Mouse (Mus musculus) embryonic facial prominence, embryonic 11.5 days (tissue): ENCODE results near the gene Prkrip1. TPM values are rescaled to one million over a fixed set of nuclear protein-coding genes. Genes with fewer than 3 reads are reported as not detected.
"Not testable (repeated sequence)": the region's sequence is repeated elsewhere in the genome, so short reads cannot be mapped to it uniquely, and the experiment has no call there.

Experiments used
- ATAC-seq: fragments of 200-750 bp; cut with Nextera tagmentation; replicated peaks from 2 replicates; pipeline ENCODE4 v1.8.0; 2017; ENCODE audit warnings: low read depth; ENCODE audit not compliant: insufficient number of reproducible peaks, low FRiP score, low TSS enrichment
- DNase-seq: peaks from one replicate; pipeline ENCODE4 v3.0.0-alpha.2; 2015; ENCODE audit warnings: low spot score
- H3K27ac ChIP-seq: fragments of 300-500 bp; sonication (generic); replicated peaks from 2 replicates; pipeline ENCODE4 v1.5.1; 2014; ENCODE audit warnings: mild to moderate bottlenecking, low read depth, low read length, control low read depth
- H3K27me3 ChIP-seq: fragments of 300-500 bp; sonication (generic); 2 replicates; pipeline ENCODE4 v1.6.1; 2014; ENCODE audit warnings: mild to moderate bottlenecking, low read length, moderate library complexity, mixed read lengths; ENCODE audit not compliant: control insufficient read depth, insufficient read depth
- H3K36me3 ChIP-seq: fragments of 300-500 bp; sonication (generic); replicated peaks from 2 replicates; pipeline ENCODE4 v1.6.1; 2014; ENCODE audit warnings: low read depth, mild to moderate bottlenecking, low read length, moderate library complexity, mixed read lengths; ENCODE audit not compliant: control insufficient read depth, insufficient read depth
- H3K4me1 ChIP-seq: fragments of 300-500 bp; sonication (generic); 2 replicates; pipeline ENCODE4 v1.6.1; 2014; ENCODE audit warnings: low read length, mixed read lengths; ENCODE audit not compliant: control insufficient read depth, insufficient read depth
- H3K4me2 ChIP-seq: fragments of 300-500 bp; sonication (generic); 2 replicates; pipeline ENCODE4 v1.6.1; 2014; ENCODE audit warnings: low read depth, mild to moderate bottlenecking, control low read depth, low read length, moderate library complexity
- H3K4me3 ChIP-seq: fragments of 300-500 bp; sonication (generic); 2 replicates; pipeline ENCODE4 v1.5.1; 2014; ENCODE audit warnings: low read depth, low read length, control low read depth
- H3K9ac ChIP-seq: fragments of 300-500 bp; sonication (generic); replicated peaks from 2 replicates; pipeline ENCODE4 v1.6.1; 2014; ENCODE audit warnings: mild to moderate bottlenecking, control low read depth, low read length
- H3K9me3 ChIP-seq: fragments of 300-500 bp; sonication (generic); replicated peaks from 2 replicates; pipeline ENCODE4 v1.6.1; 2016; ENCODE audit warnings: mild to moderate bottlenecking, low read length, inconsistent platforms, mixed read lengths; ENCODE audit not compliant: control insufficient read depth
- WGBS: fragments of 180-500 bp; shearing (Covaris S2); extraction: QIAGEN DNeasy Blood & Tissue Kit; methylation state at CpG from one replicate; pipeline ENCODE4 v1.1.7; 2014; 5-methylcytosine and 5-hydroxymethylcytosine counted together
- polyA plus RNA-seq: library from polyadenylated mRNA; unstranded; fragments of >200 nt; fragmentation: Nextera tagmentation; extraction: Ambion mirVana; gene quantifications from 2 replicates; pipeline ENCODE4 v1.2.1, GENCODE M21; 2014

The Prkrip1 gene
- polyA plus RNA-seq, 1 experiment from 2014 or later = 75.6 TPM

DNA sequence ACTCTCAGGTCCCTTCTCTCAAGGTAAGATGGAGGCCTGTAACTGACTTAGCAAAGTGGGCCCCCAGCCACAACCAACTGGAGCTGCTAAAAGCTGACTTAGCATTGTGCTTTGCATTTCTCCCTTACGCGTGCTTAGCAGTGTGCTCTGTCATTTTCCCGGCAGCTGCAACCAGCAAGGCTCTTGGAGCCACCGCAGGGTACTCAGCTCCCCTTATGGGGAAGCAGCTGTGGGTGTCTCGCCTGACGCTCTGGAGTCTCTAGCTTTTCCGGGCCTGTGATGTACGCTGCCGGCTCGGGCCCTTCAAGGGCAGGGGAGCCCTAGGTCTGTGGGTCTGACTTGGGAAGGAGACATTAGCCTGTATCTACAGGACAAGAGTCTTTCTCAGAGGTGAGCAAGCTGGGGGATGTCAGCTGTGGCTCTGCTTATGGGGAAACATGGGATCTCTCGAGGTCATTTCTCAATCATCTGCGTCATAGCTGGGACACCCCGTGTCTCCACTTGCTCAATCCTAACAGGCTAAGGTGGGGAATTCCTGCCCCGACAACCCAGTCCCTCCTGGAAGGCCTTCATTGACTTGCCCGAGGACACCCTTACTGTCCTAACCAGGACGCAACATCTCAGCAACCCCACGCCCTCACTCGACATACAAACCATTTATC lies 18.4 kb upstream of the Prkrip1 start:
- DNase-seq (no peak), ATAC-seq (no peak)
- Histone ChIP-seq H3K27me3 (no peaks in the 10 kb centered on the region), H3K4me2 (no peak overlapping the region), H3K9ac (no peak overlapping the region), H3K27ac (no peak overlapping the region), H3K36me3 (no peaks in the 10 kb centered on the region), H3K4me1 (no peaks in the 10 kb centered on the region), H3K4me3 (no peak overlapping the region), H3K9me3 (no peaks in the 10 kb centered on the region)
- 85% methylated on average over 18 of the region's 18 CpGs for WGBS

DNA sequence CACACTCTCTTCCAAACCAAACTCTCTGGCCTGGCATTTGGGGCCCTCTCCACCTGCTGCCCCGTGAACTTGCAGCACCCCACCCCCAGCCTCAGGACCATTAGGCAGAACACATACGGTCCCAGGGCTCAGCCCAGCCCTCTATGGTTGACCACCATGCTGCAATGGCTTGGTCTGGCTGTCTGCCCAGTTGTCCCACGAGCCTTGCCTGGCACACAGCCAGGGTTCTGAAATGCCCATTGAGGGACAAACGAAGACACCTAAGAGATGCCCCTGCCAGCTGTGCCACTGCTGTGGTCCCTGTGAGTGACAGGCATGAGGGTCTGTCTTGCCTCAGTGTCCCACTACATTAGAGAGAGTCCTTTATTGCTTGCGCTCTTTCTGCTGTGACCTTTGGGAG lies 17.2 kb upstream of the Prkrip1 start:
- WGBS = 89% methylated on average over 5 of the region's 5 CpGs
- Histone ChIP-seq H3K9me3 (no peaks in the 10 kb centered on the region), H3K27me3 (no peaks in the 10 kb centered on the region), H3K4me1 (no peaks in the 10 kb centered on the region), H3K9ac (no peak overlapping the region), H3K27ac (no peak overlapping the region), H3K36me3 (no peaks in the 10 kb centered on the region), H3K4me2 (no peak overlapping the region), H3K4me3 (no peak overlapping the region)
- DNase-seq (no peak), ATAC-seq (no peak)

DNA sequence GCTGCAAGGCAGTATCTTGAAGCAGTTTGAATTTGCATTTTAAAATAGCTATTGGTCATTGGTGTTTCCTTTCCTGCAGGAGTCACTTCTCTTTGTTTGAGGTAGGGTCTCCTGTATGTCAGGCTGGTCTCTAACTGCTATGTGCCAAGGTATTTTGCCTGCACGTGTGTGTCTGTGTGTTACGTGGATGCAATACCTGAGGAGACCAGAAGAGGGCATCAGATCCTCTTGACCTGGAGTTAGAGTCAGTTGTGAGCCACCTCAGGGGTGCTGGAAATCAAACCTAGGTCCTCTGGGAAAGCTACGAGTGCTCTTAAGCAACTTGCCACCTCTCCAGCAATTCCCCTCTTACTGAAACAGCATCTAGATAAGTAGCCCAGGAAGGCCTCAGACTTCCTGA lies 16.4 kb upstream of the Prkrip1 start:
- Histone ChIP-seq H3K9me3 (no peaks in the 10 kb centered on the region), H3K4me1 (no peaks in the 10 kb centered on the region), H3K4me3 (no peak overlapping the region), H3K27me3 (no peaks in the 10 kb centered on the region), H3K4me2 (no peak overlapping the region), H3K36me3 (no peaks in the 10 kb centered on the region), H3K9ac (no peak overlapping the region), H3K27ac (no peak overlapping the region)
- 89% methylated on average over 3 of the region's 3 CpGs for WGBS
- no peak for DNase-seq
- ATAC-seq = no peak

DNA sequence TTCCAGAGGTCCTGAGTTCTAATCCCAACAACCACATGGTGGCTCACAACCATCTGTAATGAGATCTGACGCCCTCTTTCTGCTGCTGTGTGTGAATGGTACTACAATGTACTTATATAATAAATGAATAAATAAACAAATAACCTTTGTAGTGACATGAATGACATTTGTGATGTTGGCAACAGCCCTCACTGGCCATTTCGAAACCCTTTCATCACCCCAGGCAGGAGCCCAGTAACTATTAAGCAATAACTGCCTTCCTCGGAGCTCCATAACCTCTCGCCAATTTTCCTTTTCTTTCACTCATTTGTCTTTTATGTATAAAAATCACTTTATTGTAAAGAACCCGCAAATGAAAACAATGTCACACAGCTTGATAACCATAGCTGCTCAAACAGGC lies 15.0 kb upstream of the Prkrip1 start:
- H3K4me1 ChIP-seq = no peaks in the 10 kb centered on the region
- WGBS = 83% methylated on average over 5 of the region's 5 CpGs
- no peaks in the 10 kb centered on the region for H3K27me3 ChIP-seq
- no peaks in the 10 kb centered on the region for H3K36me3 ChIP-seq
- DNase-seq (no peak), ATAC-seq (no peak)
- no peak overlapping the region for H3K4me2 ChIP-seq
- no peak overlapping the region for H3K9ac ChIP-seq
- H3K27ac ChIP-seq = no peak overlapping the region
- no peak overlapping the region for H3K4me3 ChIP-seq
- H3K9me3 ChIP-seq = no peaks in the 10 kb centered on the region

DNA sequence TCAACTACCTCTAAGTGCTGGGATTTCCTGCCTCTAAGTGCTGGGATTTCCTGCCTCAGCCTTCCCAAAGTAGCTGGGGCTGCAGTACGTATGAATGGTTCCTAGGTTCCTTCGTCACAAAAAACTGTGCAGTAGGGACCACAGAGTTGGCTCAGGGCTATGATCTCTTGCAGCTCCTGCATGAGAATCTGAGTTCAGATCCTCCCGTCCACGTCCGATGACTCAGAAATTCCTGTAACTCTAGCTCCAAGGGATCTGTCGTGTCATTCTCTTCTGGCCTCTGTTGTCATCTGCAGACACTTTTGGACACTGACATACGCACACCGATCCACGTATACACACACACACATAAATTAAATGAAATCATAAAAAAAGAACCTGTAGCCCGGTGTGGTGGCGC lies 14.0 kb upstream of the Prkrip1 start:
- ATAC-seq (no peak), DNase-seq (no peak)
- H3K4me1 ChIP-seq = no peaks in the 10 kb centered on the region
- no peaks in the 10 kb centered on the region for H3K36me3 ChIP-seq
- no peak overlapping the region for H3K4me2 ChIP-seq
- H3K9me3 ChIP-seq = no peaks in the 10 kb centered on the region
- H3K4me3 ChIP-seq = no peak overlapping the region
- WGBS = 89% methylated on average over 11 of the region's 11 CpGs
- no peak overlapping the region for H3K9ac ChIP-seq
- H3K27me3 ChIP-seq = no peaks in the 10 kb centered on the region
- no peak overlapping the region for H3K27ac ChIP-seq

DNA sequence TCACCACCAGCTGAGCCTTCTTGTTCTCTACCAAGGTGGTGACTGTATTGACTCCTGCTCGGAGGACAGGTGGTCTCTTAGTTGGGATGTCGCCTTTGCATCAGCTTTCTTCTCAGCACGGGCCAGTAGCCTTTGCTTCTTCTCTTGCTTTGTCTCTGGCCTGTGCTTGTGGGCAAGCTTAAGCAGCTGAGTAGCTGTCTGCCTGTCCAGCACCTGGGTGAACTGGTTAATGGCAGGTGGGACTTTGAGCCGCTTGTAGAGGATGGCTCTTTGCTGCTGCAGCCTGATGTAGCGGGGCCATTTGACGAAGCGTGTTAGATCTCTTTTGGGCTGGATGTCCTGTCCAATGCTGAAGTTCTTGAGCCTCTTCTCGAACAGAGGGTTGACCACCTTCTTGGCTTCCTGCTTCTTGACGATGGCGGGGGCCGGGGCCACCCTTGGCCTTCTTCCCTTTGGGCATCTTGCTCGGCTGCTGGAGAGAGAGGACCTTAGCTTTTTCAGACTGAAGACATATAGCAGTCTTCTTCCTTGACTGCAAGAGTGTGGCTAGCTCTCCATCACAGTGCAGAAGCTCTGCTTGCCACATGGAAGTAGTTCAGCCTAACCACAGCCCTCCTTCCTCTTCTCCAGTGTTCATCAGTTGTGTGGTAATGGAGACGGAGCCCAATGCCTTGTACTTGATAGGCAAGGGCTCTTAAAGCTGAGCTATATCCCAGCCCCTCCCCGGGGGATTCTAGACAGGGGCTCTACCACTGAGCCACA lies 12.8 kb upstream of the Prkrip1 start:
- not testable (repeated sequence) for H3K4me2 ChIP-seq, H3K27me3 ChIP-seq, H3K4me3 ChIP-seq, ATAC-seq, H3K36me3 ChIP-seq, H3K27ac ChIP-seq, H3K9ac ChIP-seq, DNase-seq, H3K9me3 ChIP-seq, H3K4me1 ChIP-seq
- WGBS = 90% methylated on average over 14 of the region's 14 CpGs

DNA sequence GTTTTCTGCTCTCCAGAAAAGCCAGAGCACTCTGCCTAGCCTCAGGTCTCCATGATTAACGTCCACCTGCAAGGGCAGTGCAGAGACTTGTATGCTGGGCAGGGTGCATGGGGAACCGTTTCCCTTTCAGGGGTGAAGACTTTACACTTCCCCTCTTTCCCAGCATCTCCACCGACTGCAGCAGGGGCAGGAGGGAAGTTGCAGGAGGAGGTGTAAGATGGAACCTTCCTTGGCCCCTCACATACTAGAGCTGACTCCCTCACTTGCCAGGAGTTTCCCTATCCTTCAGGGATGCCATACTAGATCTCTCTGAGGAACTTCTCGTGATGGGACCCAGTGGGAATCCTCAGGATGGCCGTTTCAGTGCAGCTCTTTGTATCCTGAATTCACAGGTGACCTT lies 11.8 kb upstream of the Prkrip1 start:
- H3K36me3 ChIP-seq = no peaks in the 10 kb centered on the region
- no peak overlapping the region for H3K4me2 ChIP-seq
- ATAC-seq (no peak), DNase-seq (no peak)
- H3K27ac ChIP-seq = no peak overlapping the region
- WGBS = 83% methylated on average over 5 of the region's 5 CpGs
- H3K9me3 ChIP-seq = no peaks in the 10 kb centered on the region
- no peaks in the 10 kb centered on the region for H3K4me1 ChIP-seq
- no peaks in the 10 kb centered on the region for H3K27me3 ChIP-seq
- no peak overlapping the region for H3K9ac ChIP-seq
- no peak overlapping the region for H3K4me3 ChIP-seq

DNA sequence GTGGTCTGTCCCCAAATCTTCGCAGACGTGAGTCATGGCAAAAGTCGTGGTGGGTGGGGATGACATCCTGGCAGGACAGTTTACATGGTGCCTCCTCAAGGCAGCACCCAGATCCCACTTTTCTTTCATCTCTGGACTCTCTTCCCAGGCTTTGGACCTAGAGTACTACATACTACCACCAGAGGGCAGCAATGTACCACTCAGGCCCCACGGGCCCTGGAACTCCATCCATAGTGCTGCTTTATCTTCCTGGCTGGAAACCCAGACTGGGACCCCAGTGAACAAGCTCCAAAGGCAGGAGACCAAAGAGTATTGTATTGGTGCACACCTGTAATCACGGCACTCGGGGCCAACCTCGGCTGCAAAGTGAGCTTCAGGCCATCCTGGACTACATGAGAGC lies 3.1 kb upstream of the Prkrip1 start:
- Histone ChIP-seq H3K27ac (no peak overlapping the region), H3K27me3 (no peaks in the 10 kb centered on the region), H3K9me3 (no peaks in the 10 kb centered on the region), H3K36me3 (no peaks in the 10 kb centered on the region), H3K4me3 (no peak overlapping the region), H3K9ac (no peak overlapping the region), H3K4me2 (no peak overlapping the region), H3K4me1 (no peaks in the 10 kb centered on the region)
- ATAC-seq (no peak), DNase-seq (peak; percentile 89)
- WGBS = 33% methylated on average over 7 of the region's 7 CpGs
